Mouse (Mus musculus) heart, adult 2 months (tissue): ENCODE data around the gene Fen1.

Experiments
- CTCF ChIP-seq: fragments of 200-600 bp; IDR thresholded peaks from 2 replicates; pipeline ENCODE4 v1.8.1; 2022; ENCODE audit warnings: antibody characterized with exemption, mild to moderate bottlenecking, moderate library complexity
- POLR2A ChIP-seq: fragments of 200-500 bp; IDR thresholded peaks from 2 replicates; pipeline ENCODE4 v1.6.1; 2011; ENCODE audit warnings: mild to moderate bottlenecking, low read depth, low read length, control low read depth; ENCODE audit not compliant: insufficient read depth

DNA sequence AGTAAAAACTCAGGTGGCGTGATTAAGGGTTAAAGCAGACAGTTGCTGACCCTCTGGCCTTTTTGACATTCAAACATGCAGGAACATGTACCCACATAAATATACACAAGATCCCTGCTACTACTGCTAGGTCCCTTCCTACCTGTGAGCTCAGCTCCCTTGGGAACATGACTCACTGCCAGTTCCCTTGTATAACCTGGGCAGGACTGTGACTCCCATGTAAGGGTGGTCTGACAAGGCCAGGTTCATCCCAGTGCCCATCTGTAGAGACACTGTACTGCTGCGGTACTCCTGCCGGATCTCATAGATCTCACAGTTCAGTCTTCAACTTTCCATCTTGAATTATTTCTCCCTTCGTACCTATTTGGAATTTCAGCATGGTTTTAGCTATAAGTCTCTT lies 6.8 kb downstream of the Fen1 start:
- no peak for TF ChIP-seq POLR2A
- TF ChIP-seq CTCF, result no peak
